Comparison of ENCODE assay signal across 9 mouse cellular contexts in genomic region chr3:87972776-87973175, GRCm38 (mm10). TPM values are rescaled to one million over a fixed set of nuclear protein-coding genes. Genes with fewer than 3 reads are reported as not detected.
DNase-seq lines count a peak whose midpoint lies in the region; ATAC-seq and TF ChIP-seq lines count a peak whose summit lies in the region.
"Had no signal": no experiment of that assay in that cellular context is flagged by ENCODE, and none has a peak within 500 bp of the region (broad histone marks: within the 10 kb centered on the region; RNA-seq: fewer than 3 reads in every experiment).

No protein-coding gene starts in this region.

- H3K4me2 ChIP-seq in heart, embryonic 14.5 days (ENCODE audit: low read length) = peak overlapping the region; percentile 89
- peak overlapping the region; percentile 96 for H3K4me2 ChIP-seq in embryonic facial prominence, embryonic 11.5 days (ENCODE audit: low read depth, low read length)
- peak overlapping the region; percentile 67 for H3K4me2 ChIP-seq in hindbrain, postnatal 0 days (ENCODE audit: low read depth, low read length)
- peak overlapping the region; percentile 93 for H3K4me2 ChIP-seq in midbrain, embryonic 16.5 days (ENCODE audit: low read length)

- no peak for ATAC-seq in heart, embryonic 14.5 days (ENCODE audit: insufficient number of reproducible peaks, insufficient read depth, low FRiP score, low read depth)
- 0 out of 2 replicates have a peak, but pooled peaks have one; percentile 12 for ATAC-seq in embryonic facial prominence, embryonic 11.5 days (replicated peaks; ENCODE audit: insufficient number of reproducible peaks, low FRiP score, low TSS enrichment, low read depth)
- no peak for ATAC-seq in hindbrain, postnatal 0 days
- ATAC-seq in midbrain, embryonic 16.5 days = no peak

- peaks cover 25 to 44% of the 10 kb centered on the region in 2 experiments for H3K4me1 ChIP-seq in heart, embryonic 14.5 days (ENCODE audit: control insufficient read depth in 2 of 2, insufficient read depth in 2 of 2, low read length in 2 of 2)
- H3K4me1 ChIP-seq in embryonic facial prominence, embryonic 11.5 days (ENCODE audit: control insufficient read depth, insufficient read depth, low read length) = peaks cover 12% of the 10 kb centered on the region
- H3K4me1 ChIP-seq in hindbrain, postnatal 0 days (ENCODE audit: insufficient read depth, low read length) = peaks cover 12% of the 10 kb centered on the region
- H3K4me1 ChIP-seq in midbrain, embryonic 16.5 days (ENCODE audit: control insufficient read depth, insufficient read depth, low read length) = peaks cover 9% of the 10 kb centered on the region

- no peak for DNase-seq in heart, postnatal 25 days (ENCODE audit: low spot score)
- DNase-seq in embryonic facial prominence, embryonic 11.5 days (ENCODE audit: low spot score) = no peak
- DNase-seq in hindbrain, postnatal 0 days (ENCODE audit: low spot score) = no peak
- DNase-seq in frontal cortex, postnatal 36 days (ENCODE audit: low spot score in 2 of 2) = no peak
- DNase-seq in MN1 (ENCODE audit: low spot score) = no peak
- DNase-seq in testis, postnatal 14 days (ENCODE audit: low spot score) = no peak
- DNase-seq: thymus, postnatal 14 days had no signal

- H3K36me3 ChIP-seq in heart, embryonic 14.5 days (ENCODE audit: control insufficient read depth, insufficient read depth, low read length) = peaks cover 30% of the 10 kb centered on the region
- H3K36me3 ChIP-seq in embryonic facial prominence, embryonic 11.5 days (replicated peaks; ENCODE audit: control insufficient read depth, insufficient read depth, low read depth, low read length) = no peaks in the 10 kb centered on the region
- H3K36me3 ChIP-seq in hindbrain, postnatal 0 days (ENCODE audit: insufficient read depth, low read length) = no peaks in the 10 kb centered on the region
- H3K36me3 ChIP-seq in midbrain, embryonic 16.5 days (ENCODE audit: control insufficient read depth, insufficient read depth, low read length) = no peaks in the 10 kb centered on the region

- peak overlapping the region; percentile 53 to 57 for H3K4me3 ChIP-seq in heart, embryonic 14.5 days (ENCODE audit: control insufficient read depth in 1 of 2, insufficient read depth in 1 of 2, low read depth in 1 of 2, low read length in 2 of 2)
- H3K4me3 ChIP-seq in embryonic facial prominence, embryonic 11.5 days (ENCODE audit: low read depth, low read length) = peak overlapping the region; percentile 57
- peak overlapping the region; percentile 47 for H3K4me3 ChIP-seq in hindbrain, postnatal 0 days (ENCODE audit: low read length)
- H3K4me3 ChIP-seq in midbrain, embryonic 16.5 days (ENCODE audit: low read depth, low read length) = peak overlapping the region; percentile 58

- H3K27me3 ChIP-seq in heart, embryonic 14.5 days (ENCODE audit: control insufficient read depth, insufficient read depth, low read length) = 0 out of 2 replicates have a peak, but pooled peaks cover 6% of the 10 kb centered on the region
- no peaks in the 10 kb centered on the region; the same call in 1 of the 2 replicates for H3K27me3 ChIP-seq in embryonic facial prominence, embryonic 11.5 days (ENCODE audit: control insufficient read depth, insufficient read depth, low read length)
- no peaks in the 10 kb centered on the region for H3K27me3 ChIP-seq in hindbrain, postnatal 0 days (ENCODE audit: insufficient read depth, low read length)
- peaks cover 3% of the 10 kb centered on the region; the same call in 1 of the 2 replicates for H3K27me3 ChIP-seq in midbrain, embryonic 16.5 days (ENCODE audit: control insufficient read depth, insufficient read depth, low read depth, low read length)

- 25% methylated on average over 5 of the region's 5 CpGs for WGBS in heart, embryonic 14.5 days
- WGBS in embryonic facial prominence, embryonic 11.5 days = 25% methylated on average over 5 of the region's 5 CpGs
- WGBS in hindbrain, postnatal 0 days = 19% methylated on average over 5 of the region's 5 CpGs
- WGBS in midbrain, embryonic 16.5 days = 17% methylated on average over 5 of the region's 5 CpGs

- intact Hi-C loops in heart, postnatal 25 days (cut with DNase I) = no loop called here

- TF ChIP-seq CTCF in hindbrain, postnatal 0 days (IDR thresholded peaks at IDR 0.05; ENCODE audit: low read depth) = no peak

- H3K9me3 ChIP-seq in heart, embryonic 14.5 days (ENCODE audit: control insufficient read depth, low read length) = no peaks in the 10 kb centered on the region
- no peaks in the 10 kb centered on the region for H3K9me3 ChIP-seq in embryonic facial prominence, embryonic 11.5 days (replicated peaks; ENCODE audit: control insufficient read depth, low read length)
- no peaks in the 10 kb centered on the region for H3K9me3 ChIP-seq in hindbrain, postnatal 0 days (ENCODE audit: low read length)
- H3K9me3 ChIP-seq in midbrain, embryonic 16.5 days (replicated peaks; ENCODE audit: control insufficient read depth, low read length, poor library complexity, severe bottlenecking) = no peaks in the 10 kb centered on the region

- peak overlapping the region; percentile 76; the same call in 1 of the 2 replicates for H3K9ac ChIP-seq in heart, embryonic 14.5 days (ENCODE audit: low read length)
- H3K9ac ChIP-seq in embryonic facial prominence, embryonic 11.5 days (replicated peaks; ENCODE audit: low read length) = peak overlapping the region; percentile 77
- H3K9ac ChIP-seq in hindbrain, postnatal 0 days (replicated peaks; ENCODE audit: low read length) = no peak overlapping the region; the same call in 1 of the 2 replicates
- peak overlapping the region; percentile 46 for H3K9ac ChIP-seq in midbrain, embryonic 16.5 days (ENCODE audit: low read depth, low read length)

- H3K27ac ChIP-seq in heart, embryonic 14.5 days (replicated peaks in 1 of 2; ENCODE audit: control insufficient read depth in 1 of 2, insufficient read depth in 1 of 2, low read depth in 2 of 2, low read length in 2 of 2) = no peak overlapping the region
- H3K27ac ChIP-seq in embryonic facial prominence, embryonic 11.5 days (replicated peaks; ENCODE audit: low read depth, low read length) = no peak overlapping the region
- H3K27ac ChIP-seq in hindbrain, postnatal 0 days = no peak overlapping the region; the same call in 1 of the 2 replicates
- peak overlapping the region; percentile 35; the same call in 1 of the 2 replicates for H3K27ac ChIP-seq in midbrain, embryonic 16.5 days (ENCODE audit: low read length)

RNA-seq across cellular contexts. Expression of gene Nes, which starts 1.9 kb away (rescaled TPM):
- polyA plus RNA-seq in heart, embryonic 14.5 days (2014; fragmentation: Nextera tagmentation; extraction: Ambion mirVana) = 9.8 and 10.7 TPM in 2 replicates
- total RNA-seq in heart, postnatal 25 days (2021) = 10 to 100 TPM; 20.9 to 25.1 TPM
- 15.1 and 16.2 TPM in 2 replicates for polyA plus RNA-seq in embryonic facial prominence, embryonic 11.5 days (2014; fragmentation: Nextera tagmentation; extraction: Ambion mirVana)
- 37.2 and 40.0 TPM in 2 replicates for total RNA-seq in hindbrain, postnatal 0 days (2014; rRNA removed)
- polyA plus RNA-seq in hindbrain, postnatal 0 days (2015; fragmentation: Nextera tagmentation; extraction: Ambion mirVana) = 14.9 and 15.7 TPM in 2 replicates
- polyA plus RNA-seq in midbrain, embryonic 16.5 days (2015; fragmentation: Nextera tagmentation; extraction: Ambion mirVana) = 14.1 and 21.8 TPM in 2 replicates

RNA-seq across cellular contexts. Expression of gene Crabp2, which starts 24.3 kb away (rescaled TPM):
- 1.6 and 2.4 TPM in 2 replicates for polyA plus RNA-seq in heart, embryonic 14.5 days (2014; fragmentation: Nextera tagmentation; extraction: Ambion mirVana)
- not detected for total RNA-seq in heart, postnatal 25 days (2021)
- 626 and 642 TPM in 2 replicates for polyA plus RNA-seq in embryonic facial prominence, embryonic 11.5 days (2014; fragmentation: Nextera tagmentation; extraction: Ambion mirVana)
- total RNA-seq in hindbrain, postnatal 0 days (2014; rRNA removed) = 9.8 and 28.6 TPM in 2 replicates
- 44.5 and 46.3 TPM in 2 replicates for polyA plus RNA-seq in hindbrain, postnatal 0 days (2015; fragmentation: Nextera tagmentation; extraction: Ambion mirVana)
- 42.5 and 44.4 TPM in 2 replicates for polyA plus RNA-seq in midbrain, embryonic 16.5 days (2015; fragmentation: Nextera tagmentation; extraction: Ambion mirVana)

RNA-seq across cellular contexts. Expression of gene Bcan, which starts 27.3 kb away (rescaled TPM):
- 0.31 TPM in 1 of 2 replicates, not detected in the other for polyA plus RNA-seq in heart, embryonic 14.5 days (2014; fragmentation: Nextera tagmentation; extraction: Ambion mirVana)
- under 1 TPM; 0.14 to 0.26 TPM for total RNA-seq in heart, postnatal 25 days (2021)
- polyA plus RNA-seq in embryonic facial prominence, embryonic 11.5 days (2014; fragmentation: Nextera tagmentation; extraction: Ambion mirVana) = 0.06 TPM in 1 of 2 replicates, not detected in the other
- 318 and 347 TPM in 2 replicates for total RNA-seq in hindbrain, postnatal 0 days (2014; rRNA removed)
- 229 and 237 TPM in 2 replicates for polyA plus RNA-seq in hindbrain, postnatal 0 days (2015; fragmentation: Nextera tagmentation; extraction: Ambion mirVana)
- 51.5 and 96.9 TPM in 2 replicates for polyA plus RNA-seq in midbrain, embryonic 16.5 days (2015; fragmentation: Nextera tagmentation; extraction: Ambion mirVana)

RNA-seq across cellular contexts. Expression of gene Rrnad1, which starts 42.3 kb away (rescaled TPM):
- 10.9 and 14.4 TPM in 2 replicates for polyA plus RNA-seq in heart, embryonic 14.5 days (2014; fragmentation: Nextera tagmentation; extraction: Ambion mirVana)
- 1 to 10 TPM; 6.0 to 6.1 TPM for total RNA-seq in heart, postnatal 25 days (2021)
- 13.5 and 16.0 TPM in 2 replicates for polyA plus RNA-seq in embryonic facial prominence, embryonic 11.5 days (2014; fragmentation: Nextera tagmentation; extraction: Ambion mirVana)
- 19.4 and 36.4 TPM in 2 replicates for total RNA-seq in hindbrain, postnatal 0 days (2014; rRNA removed)
- polyA plus RNA-seq in hindbrain, postnatal 0 days (2015; fragmentation: Nextera tagmentation; extraction: Ambion mirVana) = 18.1 and 19.3 TPM in 2 replicates
- 20.5 and 23.2 TPM in 2 replicates for polyA plus RNA-seq in midbrain, embryonic 16.5 days (2015; fragmentation: Nextera tagmentation; extraction: Ambion mirVana)

RNA-seq across cellular contexts. Expression of gene Isg20l2, which starts 42.7 kb away (rescaled TPM):
- polyA plus RNA-seq in heart, embryonic 14.5 days (2014; fragmentation: Nextera tagmentation; extraction: Ambion mirVana) = 18.5 and 19.3 TPM in 2 replicates
- total RNA-seq in heart, postnatal 25 days (2021) = 10 to 100 TPM; 12.1 to 12.4 TPM
- 51.5 and 52.3 TPM in 2 replicates for polyA plus RNA-seq in embryonic facial prominence, embryonic 11.5 days (2014; fragmentation: Nextera tagmentation; extraction: Ambion mirVana)
- 23.8 and 26.2 TPM in 2 replicates for total RNA-seq in hindbrain, postnatal 0 days (2014; rRNA removed)
- 19.1 and 20.1 TPM in 2 replicates for polyA plus RNA-seq in hindbrain, postnatal 0 days (2015; fragmentation: Nextera tagmentation; extraction: Ambion mirVana)
- polyA plus RNA-seq in midbrain, embryonic 16.5 days (2015; fragmentation: Nextera tagmentation; extraction: Ambion mirVana) = 24.9 and 28.6 TPM in 2 replicates

Comparison
In these comparisons a context has a peak if more than half of its experiments do, and no peak if none do; other contexts are left out.
1. RNA of gene Crabp2, which starts 24.3 kb away (polyA plus RNA-seq): 626 to 642 TPM in embryonic facial prominence, embryonic 11.5 days; 44.5 to 46.3 TPM in hindbrain, postnatal 0 days, 42.5 to 44.4 TPM in midbrain, embryonic 16.5 days and 1.6 to 2.4 TPM in heart, embryonic 14.5 days; every median in the first group is over 10 times any median in the second.
2. RNA of gene Bcan, which starts 27.3 kb away (polyA plus RNA-seq): 229 to 237 TPM in hindbrain, postnatal 0 days and 51.5 to 96.9 TPM in midbrain, embryonic 16.5 days; 0.31 TPM in heart, embryonic 14.5 days and 0.06 TPM in embryonic facial prominence, embryonic 11.5 days; every median in the first group is over 10 times any median in the second.
3. Peak in every context shown above with its lines, with median percentiles within 50 percentile points of each other: H3K4me2 ChIP-seq and H3K4me3 ChIP-seq.